Mouse (Mus musculus) spleen, adult 18-20 months (tissue): ENCODE results near the gene Harbi1.

Source experiments
- DNase-seq, 2 experiments: peaks; one replicate each; pipeline ENCODE4 v3.0.0; 2022; ENCODE audit warnings: mixed read lengths in 2 of 2

Gene Harbi1

GRCm38 (mm10) chr2:91710272-91711234 lies at the start of gene Harbi1, which contains the start of gene Atg13:
Harbi1 (plus strand) TSS chr2:91710852.
Atg13 (minus strand) TSS chr2:91710576.
- peak; percentile 84 to 93 for DNase-seq

GRCm38 (mm10) chr2:91660981-91661380 lies 49.7 kb upstream of the Harbi1 start:
- no peak for DNase-seq

GRCm38 (mm10) chr2:91664780-91665179 lies 45.9 kb upstream of the Harbi1 start:
- DNase-seq, result no peak

- DNase-seq, result no peak
Measured at GRCm38 (mm10) chr2:91666386-91666910, 44.2 kb upstream of the Harbi1 start.

GRCm38 (mm10) chr2:91667747-91668146 lies 42.9 kb upstream of the Harbi1 start:
- DNase-seq, result no peak

- DNase-seq, result no peak
Measured at GRCm38 (mm10) chr2:91669326-91669725, 41.3 kb upstream of the Harbi1 start.

- no peak for DNase-seq
Measured at GRCm38 (mm10) chr2:91670038-91670437, 40.6 kb upstream of the Harbi1 start.

- DNase-seq, result no peak
Measured at GRCm38 (mm10) chr2:91673587-91673986, 37.1 kb upstream of the Harbi1 start.

- DNase-seq, result no peak
Measured at GRCm38 (mm10) chr2:91674895-91675294, 35.8 kb upstream of the Harbi1 start.

- DNase-seq, result no peak
Measured at GRCm38 (mm10) chr2:91676420-91676819, 34.2 kb upstream of the Harbi1 start.

GRCm38 (mm10) chr2:91676961-91677360 lies 33.7 kb upstream of the Harbi1 start:
- DNase-seq, result no peak

GRCm38 (mm10) chr2:91682850-91683249 lies 27.8 kb upstream of the Harbi1 start:
- no peak for DNase-seq

- no peak for DNase-seq
Measured at GRCm38 (mm10) chr2:91683919-91684318, 26.7 kb upstream of the Harbi1 start.

GRCm38 (mm10) chr2:91689452-91689851 lies 21.2 kb upstream of the Harbi1 start:
- no peak for DNase-seq

GRCm38 (mm10) chr2:91695436-91696224 lies 15.0 kb upstream of the Harbi1 start:
- no peak for DNase-seq

GRCm38 (mm10) chr2:91696225-91696590 lies 14.4 kb upstream of the Harbi1 start:
- DNase-seq, result no peak

- no peak for DNase-seq
Measured at GRCm38 (mm10) chr2:91699225-91699624, 11.4 kb upstream of the Harbi1 start.

GRCm38 (mm10) chr2:91701366-91701765 lies 9.3 kb upstream of the Harbi1 start:
- no peak for DNase-seq

GRCm38 (mm10) chr2:91705736-91706135 lies 4.9 kb upstream of the Harbi1 start:
- no peak for DNase-seq

- no peak for DNase-seq
Measured at GRCm38 (mm10) chr2:91706456-91706855, 4.2 kb upstream of the Harbi1 start.

GRCm38 (mm10) chr2:91708361-91708760 lies 2.3 kb upstream of the Harbi1 start:
- DNase-seq, result no peak

GRCm38 (mm10) chr2:91711256-91711925 lies 739 bp downstream of the Harbi1 start:
- peak in 1 of 2 experiments; percentile 3 for DNase-seq

- no peak for DNase-seq
Measured at GRCm38 (mm10) chr2:91714921-91715320, 4.3 kb downstream of the Harbi1 start.
